Mouse (Mus musculus): ENCODE results near the gene Ackr3.

GRCm38 (mm10) chr1:90251156-90251555 lies 47.4 kb downstream of the Ackr3 start:
- TF ChIP-seq CTCF (IDR thresholded peaks at IDR 0.05; ENCODE audit: low read depth): no peak
- no peak for TF ChIP-seq EP300 (IDR thresholded peaks at IDR 0.05; ENCODE audit: low read depth)
